Mouse (Mus musculus) CH12.LX (cell line): ENCODE measurements around the gene Tm7sf2.

Source experiments
- BHLHE40 ChIP-seq: IDR thresholded peaks from 2 replicates; pipeline ENCODE4 v1.6.1; 2011; ENCODE audit warnings: mild to moderate bottlenecking, low read depth, low read length, improper control_type of control experiment
- CTCF ChIP-seq, 2 experiments: IDR thresholded peaks in 1 of 2; conservative IDR thresholded peaks in 1 of 2; 2 replicates each; pipeline ENCODE4 v1.5.1; 2011 to 2012; ENCODE audit warnings: low read depth in 2 of 2, low read length in 2 of 2, improper control_type of control experiment in 1 of 2, inconsistent platforms in 1 of 2, mild to moderate bottlenecking in 1 of 2, moderate library complexity in 1 of 2
- E2F4 ChIP-seq: IDR thresholded peaks from 2 replicates; pipeline ENCODE4 v1.6.1; 2011; ENCODE audit warnings: low read depth, low read length, improper control_type of control experiment; ENCODE audit not compliant: insufficient replicate concordance
- MAZ ChIP-seq: IDR thresholded peaks from 2 replicates; pipeline ENCODE4 v1.6.1; 2012; ENCODE audit warnings: low read depth, mild to moderate bottlenecking, inconsistent platforms, low read length, improper control_type of control experiment, moderate library complexity
- MEF2A ChIP-seq: IDR thresholded peaks from 2 replicates; pipeline ENCODE4 v1.6.1; 2014; ENCODE audit warnings: low read depth, mild to moderate bottlenecking, inconsistent platforms, low read length, improper control_type of control experiment, borderline replicate concordance
- NRF1 ChIP-seq: IDR thresholded peaks from 2 replicates; pipeline ENCODE4 v1.6.1; 2014; ENCODE audit warnings: low read depth, mild to moderate bottlenecking, inconsistent platforms, low read length, improper control_type of control experiment, moderate library complexity
- POLR2A ChIP-seq: IDR thresholded peaks from 2 replicates; pipeline ENCODE4 v1.6.1; 2011; ENCODE audit warnings: low read depth, mild to moderate bottlenecking, improper control_type of control experiment, low read length
- RCOR1 ChIP-seq: conservative IDR thresholded peaks from 2 replicates; pipeline ENCODE4 v1.6.1; 2012; ENCODE audit warnings: low read depth, mild to moderate bottlenecking, inconsistent platforms, low read length, improper control_type of control experiment
- TBP ChIP-seq: conservative IDR thresholded peaks from 2 replicates; pipeline ENCODE4 v1.6.1; 2011; ENCODE audit warnings: low read depth, low read length, improper control_type of control experiment
- USF1 ChIP-seq: IDR thresholded peaks from 2 replicates; pipeline ENCODE4 v1.6.1; 2014; ENCODE audit warnings: low read depth, mild to moderate bottlenecking, inconsistent platforms, low read length, improper control_type of control experiment

- no peak for TF ChIP-seq TBP
- TF ChIP-seq CTCF (conservative IDR thresholded peaks at IDR 0.05 in 1 of 2, IDR thresholded peaks at IDR 0.05 in 1 of 2; ENCODE audit: low read depth in 2 of 2, low read length in 2 of 2), result no peak
- no peak for TF ChIP-seq BHLHE40
- TF ChIP-seq MAZ, result no peak
- no peak for TF ChIP-seq E2F4
- no peak for TF ChIP-seq NRF1
- no peak for TF ChIP-seq USF1
- no peak for TF ChIP-seq POLR2A
- no peak for TF ChIP-seq RCOR1
- TF ChIP-seq MEF2A, result no peak
Observed at GRCm38 (mm10) chr19:6071261-6071660, 3.1 kb upstream of the Tm7sf2 start.
